Mouse (Mus musculus) left cerebral cortex, adult 2 months (tissue): ENCODE results near the gene Snrnp25. TPM values are rescaled to one million over a fixed set of nuclear protein-coding genes. Genes with fewer than 3 reads are reported as not detected.
"Not testable (repeated sequence)": the region's sequence is repeated elsewhere in the genome, so short reads cannot be mapped to it uniquely, and the experiment has no call there.

Experiments used
- DNase-seq, 2 experiments: peaks; one replicate each; pipeline ENCODE4 v3.0.0; 2021 to 2022; ENCODE audit warnings: low spot score in 2 of 2, mixed read lengths in 1 of 2; ENCODE audit errors: extremely low spot score in 1 of 2
- H3K27ac ChIP-seq: fragments of 200-600 bp; 2 replicates; pipeline ENCODE4 v1.8.1; 2022
- H3K4me3 ChIP-seq: fragments of 200-600 bp; 2 replicates; pipeline ENCODE4 v1.8.1; 2022
- CTCF ChIP-seq: fragments of 200-600 bp; IDR thresholded peaks from 2 replicates; pipeline ENCODE4 v1.8.1; 2022; ENCODE audit warnings: antibody characterized with exemption, mild to moderate bottlenecking, moderate library complexity
- intact Hi-C: fragments of 180-260 bp; cut with DNase I; formaldehyde crosslinking; loops from one replicate; pipeline ENCODE4 v1.15.1; 2025
- total RNA-seq, 2 experiments: library from RNA; stranded (reverse); gene quantifications; 2 replicates each; pipeline ENCODE4 v1.2.3; 2021

Snrnp25 gene
- total RNA-seq, 2 experiments from 2014 or later: 19.2 to 24.6 TPM

DNA sequence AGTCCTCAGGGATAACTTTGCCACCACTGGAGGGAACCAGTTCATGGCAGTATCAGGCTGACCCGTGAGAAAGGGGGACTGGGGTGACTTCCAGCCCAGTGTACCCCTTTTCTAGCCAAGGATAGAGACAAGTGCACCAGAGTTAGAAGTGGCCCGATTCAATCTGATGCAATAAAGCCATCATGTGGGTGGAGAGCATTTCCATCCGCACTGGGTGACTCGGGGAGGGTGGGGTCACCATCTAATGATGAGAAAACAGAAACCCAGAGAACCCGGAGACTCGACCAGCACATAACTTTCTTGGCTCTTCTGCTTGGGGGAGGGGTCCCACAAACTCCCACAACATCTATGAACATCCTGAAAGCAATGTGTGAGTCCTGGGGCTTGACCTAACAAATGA, 8.5 kb upstream of the Snrnp25 start:
- Histone ChIP-seq H3K4me3 (no peak overlapping the region), H3K27ac (no peak overlapping the region)
- intact Hi-C loops: loop anchor here (5.0 kb wide), 1 partner anchor 81 kb away; the partner anchor contains the start of gene Hba-x
- DNase-seq: no peak
- TF ChIP-seq CTCF: no peak

DNA sequence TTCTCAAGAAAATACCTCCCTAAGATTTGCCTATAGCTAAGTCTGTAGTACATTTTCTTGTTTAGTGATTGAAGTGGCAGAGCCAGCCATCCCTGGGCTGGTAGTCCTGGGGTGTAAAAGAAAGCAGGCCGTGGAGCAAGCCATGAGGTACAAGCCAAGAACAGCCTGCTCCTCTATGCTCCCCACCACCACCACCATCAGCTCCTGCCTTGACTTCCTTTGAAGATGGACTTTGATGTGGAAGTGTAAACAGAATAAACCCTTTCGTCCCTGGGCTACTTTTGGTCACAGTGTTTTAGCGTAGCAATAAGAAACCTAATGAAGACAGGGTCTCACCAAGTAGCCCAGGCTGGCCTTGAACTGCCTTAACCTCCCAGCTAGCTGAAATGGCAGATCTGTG, 7.4 kb upstream of the Snrnp25 start:
- no peak overlapping the region for H3K27ac ChIP-seq
- H3K4me3 ChIP-seq: no peak overlapping the region
- intact Hi-C loops: loop anchor here (5.0 kb wide), 1 partner anchor 80 kb away; the partner anchor contains the start of gene Hba-x
- TF ChIP-seq CTCF: no peak
- DNase-seq: no peak

DNA sequence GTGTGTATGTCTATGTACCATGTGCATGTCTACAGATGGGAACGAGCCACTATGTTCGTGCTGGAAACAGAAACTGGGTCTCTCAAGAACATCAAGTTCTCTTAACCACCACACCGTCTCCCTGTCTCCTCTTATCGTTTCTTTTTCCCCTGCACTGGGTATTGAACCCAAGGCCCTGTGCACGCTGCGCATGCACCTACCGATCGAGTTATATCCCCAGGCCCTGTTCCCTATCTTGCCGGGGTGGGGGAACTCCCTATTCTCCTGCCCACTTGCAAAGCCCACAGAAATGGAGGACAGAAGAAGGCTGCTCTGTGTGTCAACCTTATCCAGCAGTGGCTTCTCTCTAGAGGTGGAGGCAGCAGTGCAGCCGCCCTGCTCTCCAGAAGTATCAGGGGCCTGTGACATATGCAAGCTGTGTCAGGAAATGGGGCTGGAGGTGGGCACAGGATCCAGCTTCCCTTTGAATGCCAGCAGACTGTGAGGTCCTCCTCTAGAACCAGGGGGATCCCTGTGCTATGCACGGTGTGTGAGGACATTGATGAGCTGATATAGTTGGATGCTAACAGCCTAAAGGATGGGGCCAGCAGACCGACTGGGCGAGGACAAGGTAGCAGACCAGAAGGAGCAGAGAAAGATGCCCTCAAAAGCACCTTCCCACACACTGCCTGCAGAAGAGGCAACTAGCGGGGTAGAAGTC, 6.8 kb upstream of the Snrnp25 start:
- H3K4me3 ChIP-seq: no peak overlapping the region
- no peak for TF ChIP-seq CTCF
- intact Hi-C loops: loop anchor here (5.0 kb wide), 1 partner anchor 79 kb away; the partner anchor contains the start of gene Hba-x
- DNase-seq: no peak
- H3K27ac ChIP-seq: no peak overlapping the region

DNA sequence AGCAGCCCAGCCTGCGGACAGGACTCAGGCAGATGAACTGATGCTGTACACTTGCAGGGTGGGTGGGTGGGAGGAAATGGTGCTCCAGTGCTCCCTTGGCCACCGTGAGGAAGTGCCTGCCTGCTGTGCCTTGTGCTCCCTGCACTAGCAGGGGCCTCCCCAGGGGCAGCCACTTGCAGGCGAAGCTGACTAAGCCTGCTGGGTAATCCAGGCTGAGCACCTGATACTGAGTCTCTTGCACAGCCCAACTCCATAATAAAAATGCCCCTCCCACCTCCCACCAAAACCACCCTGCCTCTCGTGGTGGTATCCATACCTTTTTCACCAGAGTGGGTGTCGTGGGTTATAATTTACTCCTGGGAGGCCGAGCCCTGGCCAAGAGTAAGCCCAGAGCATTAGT, 6.0 kb upstream of the Snrnp25 start:
- Histone ChIP-seq H3K4me3 (no peak overlapping the region), H3K27ac (no peak overlapping the region)
- DNase-seq: no peak
- intact Hi-C loops: loop anchor here (5.0 kb wide), 1 partner anchor 78 kb away; the partner anchor contains the start of gene Hba-x
- no peak for TF ChIP-seq CTCF

DNA sequence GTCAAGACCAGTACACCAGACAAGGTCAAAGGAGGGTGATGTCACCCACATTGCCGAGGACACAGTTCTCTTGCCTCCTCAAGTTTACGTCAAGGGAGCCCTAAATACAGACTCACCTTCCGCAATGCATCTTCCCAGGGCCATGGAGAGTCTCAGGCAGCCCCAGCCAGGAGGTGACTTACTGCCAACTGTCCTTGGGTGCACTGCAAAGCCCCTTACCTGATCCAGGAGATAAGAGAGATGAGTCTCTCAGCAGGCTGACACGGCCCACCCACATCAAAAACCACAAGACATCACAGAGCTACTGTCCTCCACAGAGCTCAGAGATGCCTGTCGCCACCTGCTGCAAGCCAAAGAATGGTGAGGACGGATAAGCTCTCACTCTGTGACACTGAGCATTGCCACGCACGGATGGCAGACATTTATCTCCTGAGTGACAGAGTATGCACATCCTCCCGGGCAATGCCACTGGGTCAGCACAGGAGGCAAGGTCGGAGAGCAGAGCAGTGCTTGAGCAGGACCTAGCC, 5.1 kb upstream of the Snrnp25 start, which contains the start of gene Il9r:
TSS of gene Il9r (minus strand) at position 205 of the 527 bp plus-strand sequence.
- no peak for DNase-seq
- H3K4me3 ChIP-seq: no peak within 1 kb of the TSS
- intact Hi-C loops: no loop called here
- H3K27ac ChIP-seq: no peak within 1 kb of the TSS
- no peak for TF ChIP-seq CTCF

DNA sequence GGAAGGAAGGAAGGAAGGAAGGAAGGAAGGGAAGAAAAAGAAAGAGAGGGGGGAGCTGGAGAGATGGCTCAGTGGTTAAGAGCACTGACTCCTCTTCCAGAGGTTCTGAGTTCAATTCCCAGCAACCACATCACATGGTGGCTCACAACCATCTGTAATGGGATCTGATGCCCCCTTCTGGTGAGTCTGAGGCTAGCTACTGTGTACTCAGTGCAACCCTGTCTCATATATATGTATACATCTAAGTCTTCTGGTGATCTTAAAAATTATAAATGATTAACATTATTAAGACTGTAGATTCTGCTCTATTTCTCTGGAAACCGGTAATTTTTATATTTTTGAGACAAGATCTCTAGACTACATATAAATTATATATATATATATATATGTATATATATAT, 4.2 kb upstream of the Snrnp25 start:
- intact Hi-C loops, H3K4me3 ChIP-seq, DNase-seq, H3K27ac ChIP-seq: not testable (repeated sequence)
- peak; percentile 12 for TF ChIP-seq CTCF

DNA sequence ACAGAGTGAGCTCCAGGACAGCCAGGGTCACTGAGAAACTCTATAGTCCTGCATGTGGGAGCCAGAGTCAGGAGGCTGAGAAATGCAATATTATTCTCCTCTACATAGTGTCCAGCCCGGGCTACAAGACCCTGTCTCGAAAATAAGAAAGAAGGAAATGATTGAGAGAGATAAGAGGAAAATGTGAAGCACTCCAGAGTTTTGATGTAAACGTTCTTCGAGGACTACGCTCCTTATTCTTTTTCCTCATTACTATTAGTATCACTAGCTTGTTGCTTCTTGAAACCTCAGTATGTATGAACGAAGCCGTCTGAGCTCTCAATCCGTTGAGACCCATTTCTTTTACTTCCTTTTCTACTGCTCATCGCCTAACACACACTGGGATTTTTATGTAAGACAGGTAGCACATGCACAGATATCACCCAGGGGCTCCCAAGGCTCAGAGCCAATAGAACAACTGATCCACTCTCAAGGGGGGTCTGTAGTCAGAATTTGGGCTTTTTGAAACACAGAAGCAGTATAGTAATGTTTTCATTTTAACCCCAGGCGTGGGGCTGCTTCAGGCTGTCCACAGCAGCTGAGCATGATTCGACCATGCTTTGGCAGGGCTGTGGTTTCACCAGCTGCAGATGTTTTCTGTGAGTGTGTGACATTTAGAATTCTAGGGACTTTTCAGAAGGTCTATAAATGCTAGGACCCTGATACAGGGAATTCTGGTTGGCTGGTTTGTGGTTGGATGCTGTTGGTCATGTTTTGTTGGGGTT, 3.1 kb upstream of the Snrnp25 start:
- no peak for TF ChIP-seq CTCF
- H3K4me3 ChIP-seq: no peak overlapping the region
- no peak overlapping the region for H3K27ac ChIP-seq
- DNase-seq: no peak
- intact Hi-C loops: no loop called here

DNA sequence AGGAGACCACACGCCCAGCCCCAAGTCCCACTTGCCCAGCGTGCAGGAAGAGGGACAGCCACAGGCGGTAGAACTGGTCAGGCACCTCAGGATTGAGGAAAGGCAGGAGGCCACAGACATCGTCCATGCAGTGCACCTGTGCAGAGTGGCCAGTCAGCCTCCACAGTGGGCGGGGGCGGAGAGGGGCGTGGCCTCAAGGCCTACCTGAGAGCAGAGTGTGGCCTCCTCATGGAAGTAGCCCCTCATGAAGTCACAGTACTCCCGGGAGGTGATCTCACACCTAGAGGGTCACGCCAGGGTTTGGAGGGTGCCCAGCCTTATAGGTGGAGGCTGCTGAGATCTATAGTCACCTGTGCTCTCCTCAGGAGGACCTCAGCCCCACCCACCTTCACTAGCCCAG, 5.4 kb downstream of the Snrnp25 start:
- Histone ChIP-seq H3K4me3 (no peak overlapping the region), H3K27ac (no peak overlapping the region)
- DNase-seq: no peak
- no peak for TF ChIP-seq CTCF
- intact Hi-C loops: no loop called here

DNA sequence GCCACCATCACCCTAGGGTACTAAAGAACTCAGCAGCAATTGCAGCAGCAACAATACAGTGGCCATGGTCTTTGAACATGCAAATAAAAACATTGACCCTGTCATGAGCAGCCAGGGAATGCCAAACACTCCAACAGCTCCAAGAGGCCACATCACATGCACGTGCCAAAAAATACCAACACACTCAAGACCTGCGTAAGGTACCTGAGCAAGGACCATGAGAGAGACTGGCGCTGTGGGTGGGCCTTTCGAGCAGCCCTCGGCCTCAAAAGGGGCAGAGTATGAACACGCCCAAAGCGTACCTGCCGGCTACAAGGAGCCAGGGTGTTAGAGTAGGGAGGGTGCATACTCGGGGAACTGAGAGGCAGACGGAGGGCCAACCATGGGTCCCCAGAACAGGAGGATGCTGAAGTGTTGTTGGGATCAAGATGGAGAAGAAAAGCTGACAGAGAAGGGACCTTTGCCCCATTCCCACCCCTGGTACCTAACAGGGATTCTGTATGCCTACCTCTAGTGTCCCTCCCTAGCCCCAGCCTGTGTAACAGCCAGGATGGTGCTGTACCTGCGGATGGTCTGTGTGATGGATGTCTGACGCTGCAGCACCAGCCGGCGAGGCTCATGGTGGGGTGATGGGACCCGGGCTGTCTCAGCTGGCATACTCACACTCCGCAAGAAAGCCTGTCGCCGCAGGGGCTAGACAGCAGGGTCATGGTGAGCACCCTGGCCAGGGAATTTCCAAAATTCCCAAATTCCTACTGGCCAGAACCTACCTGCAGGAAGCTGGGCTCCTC, 10.4 kb downstream of the Snrnp25 start:
- Histone ChIP-seq H3K4me3 (no peak overlapping the region), H3K27ac (no peak overlapping the region)
- intact Hi-C loops: loop anchor here (2.0 kb wide), 1 partner anchor 105 kb away; no protein-coding TSS in a partner anchor
- no peak for TF ChIP-seq CTCF
- no peak for DNase-seq

DNA sequence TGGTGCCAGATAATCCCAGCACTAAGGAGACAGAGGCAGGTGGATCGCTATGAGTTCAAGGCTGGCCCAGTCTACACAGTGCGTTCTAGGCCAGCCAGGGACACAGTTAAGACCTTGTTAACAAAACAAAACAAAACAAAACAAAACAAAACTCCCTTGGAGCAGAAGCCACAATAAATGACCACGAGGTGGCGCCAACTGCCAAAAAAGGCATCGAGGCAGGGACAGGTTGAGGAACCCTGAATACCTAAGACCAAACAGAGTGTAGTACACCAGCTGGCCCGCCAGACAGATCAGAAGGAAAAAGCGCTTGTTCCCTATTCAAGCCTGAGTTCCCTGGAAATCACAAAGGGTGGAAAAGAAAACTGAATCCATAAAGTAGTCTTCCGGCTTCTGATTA, 11.6 kb downstream of the Snrnp25 start:
- DNase-seq: peak in 1 of 2 experiments; percentile 73
- intact Hi-C loops: loop anchor here (1.0 to 2.0 kb wide), 2 partner anchors 21 to 104 kb away; no protein-coding TSS in a partner anchor
- Histone ChIP-seq H3K4me3 (no peak overlapping the region), H3K27ac (no peak overlapping the region)
- peak; percentile 75 for TF ChIP-seq CTCF

DNA sequence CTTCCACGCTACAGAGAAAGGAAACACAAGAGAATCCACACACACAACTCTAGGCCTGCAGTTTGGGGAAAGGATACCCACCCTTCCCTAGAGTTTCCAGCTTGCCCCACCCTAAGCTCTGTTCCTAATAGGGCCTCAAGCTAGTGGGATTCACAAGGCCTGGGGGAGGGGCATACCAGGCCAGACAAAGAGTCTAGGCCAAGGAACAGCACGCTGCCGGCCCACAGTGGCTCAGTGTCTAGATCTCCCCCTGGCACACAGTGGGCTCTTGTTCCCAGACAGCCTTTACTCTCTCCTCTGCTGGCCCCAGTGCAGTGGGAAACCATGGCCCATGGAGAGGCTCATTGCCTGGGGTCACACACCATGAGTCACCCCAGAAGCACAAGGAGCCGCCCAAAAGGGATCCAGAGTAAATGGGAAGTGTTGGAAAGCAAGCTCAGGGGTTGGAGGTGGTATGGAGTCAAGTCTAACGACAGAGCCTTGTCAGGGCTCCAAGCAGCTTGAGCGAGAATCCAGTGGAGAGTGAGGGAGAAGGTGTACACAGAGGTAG, 13.4 kb downstream of the Snrnp25 start:
- no peak for DNase-seq
- Histone ChIP-seq H3K4me3 (no peak overlapping the region), H3K27ac (no peak overlapping the region)
- no peak for TF ChIP-seq CTCF
- intact Hi-C loops: no loop called here
